9 mouse cellular contexts compared by ENCODE assay signal in the genomic region with DNA sequence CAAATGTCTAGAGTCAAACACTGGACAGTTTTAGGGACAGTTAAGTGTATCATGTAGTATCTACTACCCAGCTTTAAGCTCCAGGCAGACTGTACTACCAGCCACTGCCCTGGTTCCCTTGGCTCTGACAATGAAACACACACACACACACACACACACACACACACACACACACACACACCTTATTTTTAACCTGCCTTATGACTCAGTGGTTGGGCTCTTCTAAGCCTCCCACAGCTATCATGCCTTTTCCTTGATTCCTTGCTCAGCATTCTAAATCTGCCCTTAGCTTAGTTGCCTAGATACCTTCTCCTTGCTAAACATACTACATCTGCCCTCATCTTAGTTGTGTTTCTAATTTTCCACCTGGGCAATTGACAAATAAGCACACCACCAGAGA.
"Had no signal": no experiment of that assay in that cellular context is flagged by ENCODE, and none has a peak within 500 bp of the region (broad histone marks: within the 10 kb centered on the region; RNA-seq: fewer than 3 reads in every experiment).

No protein-coding gene starts in this region.

- ATAC-seq: intestine, embryonic 16.5 days; midbrain, embryonic 13.5 days had no signal

- DNase-seq: kidney, adult 2 months; kidney, postnatal 25 days; lung, adult 18-20 months; lung, postnatal 36 days; spleen, adult 18-20 months; thymus, adult 2 months; thymus, postnatal 25 days had no signal
